Mouse (Mus musculus) liver, postnatal 0 days (tissue): ENCODE measurements around the gene Plcb2.

ENCODE experiments used
- CTCF ChIP-seq: sonication (generic); IDR thresholded peaks from 2 replicates; pipeline ENCODE4 v1.5.1; 2016; ENCODE audit warnings: antibody characterized with exemption, low read depth
- EP300 ChIP-seq: IDR thresholded peaks from 2 replicates; pipeline ENCODE4 v1.6.1; 2016; ENCODE audit warnings: antibody characterized with exemption, low read depth, mild to moderate bottlenecking

DNA sequence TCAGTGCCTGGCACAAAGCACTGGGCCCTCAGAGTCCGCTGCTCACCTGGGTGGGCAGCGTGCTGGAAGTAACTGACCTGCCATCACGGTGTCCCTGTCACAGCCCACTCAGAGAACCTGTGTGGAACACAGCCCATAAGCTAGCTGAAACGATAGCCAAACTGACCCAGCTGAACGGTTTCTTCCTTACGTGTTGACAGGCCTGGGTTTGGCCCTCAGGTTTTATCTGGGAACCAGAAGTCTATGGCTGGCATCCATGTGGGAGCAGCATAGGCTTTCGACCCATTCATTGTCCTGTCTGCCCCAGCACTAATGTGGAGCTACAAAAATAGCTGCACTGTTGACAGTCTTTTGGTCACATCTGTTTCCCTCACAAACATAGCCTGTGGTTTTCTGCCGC lies 22.2 kb upstream of the Plcb2 start:
- no peak for TF ChIP-seq CTCF
- no peak for TF ChIP-seq EP300
